Mouse (Mus musculus) v-Abl transformed pro-B cells (cell line): ENCODE data around the gene Strap.

Experiments
- in situ Hi-C, 2 experiments: fragments of 400-800 bp; cut with MboI; formaldehyde crosslinking; loops; one replicate each; pipeline ENCODE4 v1.15.1; 2025; ENCODE audit not compliant: unreplicated experiment in 2 of 2

Strap gene

DNA sequence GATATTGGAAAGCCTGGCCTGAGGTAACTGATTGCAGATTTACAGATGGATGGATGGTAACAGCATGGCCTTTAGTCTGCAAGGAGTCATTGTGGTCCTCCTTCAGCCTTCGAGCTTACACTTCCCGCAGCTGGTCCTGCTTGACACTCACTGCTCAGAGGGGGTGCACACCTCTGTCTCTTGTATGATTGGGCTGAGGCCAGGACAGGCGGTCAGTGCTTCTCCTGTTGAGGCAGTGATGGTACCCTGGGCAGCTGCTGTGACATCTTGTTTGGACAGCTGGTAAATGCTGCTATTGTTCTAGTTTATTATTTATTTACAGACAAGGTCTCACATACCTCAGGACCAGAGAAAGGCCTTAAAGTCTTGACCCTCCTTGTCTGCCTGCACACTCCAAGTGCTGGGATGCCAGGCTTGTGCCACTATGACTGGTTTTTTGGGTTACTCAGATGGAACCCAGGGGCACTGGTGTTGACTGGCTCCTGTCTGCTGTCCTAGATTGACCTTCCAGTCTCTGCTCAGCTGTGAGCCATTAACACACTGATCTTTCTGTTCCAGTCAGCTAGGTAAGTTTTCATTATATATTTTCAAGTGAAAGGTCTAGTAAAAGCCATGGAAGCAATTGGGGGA lies 36.9 kb downstream of the Strap start:
- in situ Hi-C loops: no loop called here

DNA sequence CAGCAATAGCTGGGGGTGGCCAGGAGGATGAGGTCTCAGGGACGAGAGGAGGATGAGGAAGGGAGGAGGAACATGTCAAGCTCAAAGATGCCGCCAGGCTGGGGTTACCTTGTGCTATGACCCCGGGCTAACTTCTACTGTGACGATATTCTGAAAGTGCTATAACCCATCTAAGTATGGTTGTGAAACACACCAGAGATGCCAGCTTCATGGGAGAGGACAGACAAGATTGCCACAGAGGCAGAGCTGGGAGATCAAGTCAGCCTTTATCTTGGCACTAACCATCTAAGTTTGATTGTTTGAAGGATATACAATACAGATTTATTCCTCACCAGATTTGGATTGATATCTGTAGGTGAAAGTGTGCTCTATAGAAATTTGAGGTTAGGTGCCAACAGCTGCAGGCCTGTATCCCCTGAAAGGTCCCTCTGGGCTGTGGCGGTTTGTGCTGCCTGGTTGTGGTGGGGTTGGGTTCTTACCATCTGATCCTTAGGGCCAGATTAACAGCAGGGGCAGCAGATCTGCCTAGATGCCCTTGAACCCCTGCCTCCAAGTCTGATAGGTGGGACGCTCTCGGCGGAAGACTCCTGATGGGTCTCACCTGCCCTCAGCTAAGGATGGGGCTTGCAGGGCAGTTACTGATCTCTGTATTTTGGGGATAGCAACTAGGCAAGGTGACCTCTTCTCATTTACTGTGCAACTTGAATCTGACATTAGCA lies 38.2 kb downstream of the Strap start:
- in situ Hi-C loops: no loop called here

DNA sequence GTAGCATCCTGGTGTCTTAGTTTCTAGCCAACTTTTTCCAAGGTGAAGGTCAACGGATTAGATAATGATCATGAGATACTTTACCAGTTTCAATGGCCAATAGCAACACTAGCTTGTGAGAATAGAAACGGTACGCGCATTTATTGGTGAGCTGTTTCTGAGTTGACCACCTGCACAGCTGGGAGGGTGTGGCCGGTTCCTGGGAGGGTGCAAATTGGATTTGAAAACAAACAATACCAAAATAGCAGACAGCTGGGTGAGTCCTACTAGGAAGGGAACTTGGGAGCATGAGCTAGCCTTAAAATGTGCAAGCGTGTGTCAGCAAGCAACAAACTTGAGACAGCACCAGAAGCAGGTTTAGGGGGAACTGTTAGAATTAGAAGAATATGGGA lies 38.8 kb downstream of the Strap start:
- in situ Hi-C loops: no loop called here

DNA sequence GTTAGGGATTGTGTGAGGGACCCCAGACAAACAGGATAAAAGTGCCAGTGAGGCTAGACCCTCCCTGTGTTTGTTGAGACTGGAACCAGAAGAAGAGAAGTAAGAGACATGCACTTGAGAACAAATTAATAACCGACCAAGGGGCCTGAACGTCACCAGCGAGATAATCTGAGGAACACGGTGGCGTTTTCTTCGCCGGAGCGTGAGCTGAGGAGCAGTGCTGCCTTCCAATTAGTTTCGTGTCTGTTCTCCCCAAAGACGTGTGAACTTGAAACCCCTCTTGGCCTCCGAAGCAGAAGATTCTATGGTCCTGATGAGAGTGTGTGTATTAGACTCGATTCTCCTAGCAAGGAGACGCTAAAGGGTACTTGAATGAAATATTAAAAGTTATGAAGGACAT lies 39.3 kb downstream of the Strap start:
- in situ Hi-C loops: no loop called here

DNA sequence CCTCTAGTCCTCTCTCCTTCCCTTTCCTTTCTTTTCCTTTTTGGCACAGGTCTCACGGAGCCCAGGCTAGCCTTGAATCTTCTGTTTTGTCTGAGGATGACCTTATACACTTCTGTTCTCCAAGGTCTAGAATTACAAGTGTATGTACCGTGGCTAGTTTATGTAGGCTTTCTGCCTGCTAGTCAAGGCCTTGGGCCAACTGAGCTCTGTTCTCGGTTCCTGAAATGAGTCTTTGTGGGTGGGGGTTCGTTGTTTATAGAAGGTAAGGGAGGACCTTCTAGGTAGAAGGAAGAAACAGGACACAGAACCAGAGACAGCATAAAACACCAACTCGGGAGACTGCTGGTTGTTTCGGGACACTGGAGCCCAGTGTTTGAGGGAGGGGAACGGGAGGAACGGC lies 40.3 kb downstream of the Strap start:
- in situ Hi-C loops: no loop called here

DNA sequence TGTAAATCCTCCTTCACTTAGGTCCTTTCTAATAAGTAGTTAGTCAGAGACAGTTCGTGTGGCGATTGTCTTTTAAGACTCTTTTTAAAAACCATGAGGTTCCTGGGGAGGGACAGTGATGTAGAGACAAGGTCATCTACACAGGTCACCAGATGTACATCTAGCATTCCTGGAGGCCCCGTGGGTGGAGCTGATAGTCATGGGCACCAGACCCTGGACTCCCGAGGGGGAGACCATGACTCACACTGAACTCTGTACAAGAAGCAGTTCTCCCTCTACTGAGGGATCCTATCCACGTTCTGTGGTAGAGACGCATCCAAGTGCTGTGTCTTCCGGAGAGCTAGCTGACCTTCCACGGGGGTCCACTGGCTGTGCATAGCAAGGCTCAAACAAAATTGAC lies 42.1 kb downstream of the Strap start:
- in situ Hi-C loops: no loop called here

DNA sequence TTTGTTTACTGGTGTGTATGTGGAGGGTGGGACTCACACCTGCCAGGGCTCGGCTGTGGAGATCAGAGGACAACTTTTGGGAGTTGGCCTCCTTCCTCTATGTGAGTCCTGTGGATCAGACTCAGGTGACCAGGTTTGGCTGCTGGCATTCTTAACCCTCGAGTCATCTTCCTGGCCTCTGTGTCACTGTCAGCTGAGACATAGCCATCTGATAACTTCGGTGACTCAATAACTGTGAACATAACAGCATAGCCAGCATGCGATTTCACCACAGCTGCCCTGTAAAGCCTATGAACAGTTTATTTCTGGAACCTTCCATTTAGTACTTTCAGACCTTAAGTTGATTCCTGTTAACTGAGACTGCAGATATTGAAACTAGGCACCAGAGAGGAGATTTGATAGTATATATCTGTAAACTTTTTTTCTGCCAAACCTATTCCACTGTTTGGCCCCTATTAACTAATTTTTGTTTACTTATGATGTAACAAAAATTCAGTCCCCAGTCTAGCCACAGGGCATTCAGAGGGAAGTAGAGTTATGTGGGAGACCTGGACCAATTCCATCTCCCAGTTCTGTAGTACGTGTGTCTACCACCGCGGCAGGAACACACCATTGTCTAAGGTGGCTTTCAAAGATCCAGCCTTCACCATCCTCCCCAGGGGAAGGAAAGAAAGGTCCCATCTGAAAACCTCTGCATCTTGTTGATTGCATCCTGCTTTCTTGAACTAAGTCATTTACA lies 49.2 kb downstream of the Strap start:
- in situ Hi-C loops: no loop called here

DNA sequence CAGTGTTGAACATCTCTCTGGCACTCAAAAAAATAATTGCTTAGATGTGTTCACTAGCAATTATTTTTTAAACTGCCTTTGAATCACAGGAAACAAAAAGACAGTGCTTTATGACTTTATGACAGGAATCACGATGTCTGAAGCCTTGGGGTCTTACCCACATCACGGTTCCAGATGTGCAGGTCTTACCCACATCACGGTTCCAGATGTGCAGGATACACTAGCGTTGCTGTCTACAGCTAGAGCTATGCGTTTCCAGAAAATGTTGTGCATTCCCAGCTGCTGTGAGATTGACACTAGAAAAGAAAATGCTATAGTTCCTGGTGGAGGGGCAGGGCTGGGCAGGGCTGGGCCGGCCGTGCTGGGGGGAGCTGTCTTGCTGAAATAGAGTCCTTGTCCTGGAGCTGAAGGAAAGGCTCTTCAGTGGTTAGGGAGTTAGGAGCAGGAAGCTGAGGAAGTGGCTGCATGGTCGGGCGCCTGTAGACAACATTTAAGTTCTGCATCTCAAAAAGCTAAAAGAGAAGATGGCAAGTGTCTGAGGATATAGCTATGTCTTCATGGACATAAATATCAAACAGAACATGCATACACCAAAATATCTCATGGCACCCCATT lies 54.2 kb downstream of the Strap start:
- in situ Hi-C loops: no loop called here

DNA sequence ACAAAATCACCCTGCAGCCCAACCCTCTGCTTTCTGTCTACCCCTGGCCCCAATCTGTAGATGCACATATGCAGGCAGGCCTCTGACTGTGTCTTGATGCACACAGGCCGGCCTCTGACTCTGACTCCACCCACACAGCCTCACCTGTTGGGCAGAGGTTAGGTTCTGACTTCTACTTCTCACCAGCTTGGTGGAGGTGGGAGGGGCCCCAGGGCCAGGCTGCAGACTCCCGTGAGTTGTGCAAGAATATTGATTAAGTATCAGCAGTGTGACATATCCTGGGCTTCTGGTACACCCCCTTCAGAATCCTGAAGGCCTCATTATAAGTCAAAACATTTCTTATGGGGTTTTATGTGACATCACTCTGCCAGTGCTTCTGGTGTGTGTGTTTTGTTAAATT lies 54.8 kb downstream of the Strap start:
- in situ Hi-C loops: no loop called here

DNA sequence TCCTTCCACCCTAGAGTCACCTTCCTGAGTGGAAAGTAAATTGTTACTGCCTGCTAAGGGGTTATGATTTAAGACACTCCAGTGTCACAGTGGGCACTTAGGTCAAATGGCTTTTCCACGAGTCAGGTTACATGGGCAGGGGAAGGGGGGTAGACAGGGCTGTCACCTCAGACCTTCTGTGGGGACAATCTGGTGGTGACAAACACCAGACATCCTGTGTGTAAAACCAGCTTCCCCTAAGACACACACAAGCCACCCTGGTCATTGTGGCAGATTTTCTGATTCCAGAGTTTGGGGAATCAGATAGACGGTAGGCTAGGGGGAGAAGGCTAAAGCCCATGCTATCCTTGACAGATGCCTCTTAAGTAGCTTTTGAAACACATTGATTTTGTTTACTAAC lies 60.6 kb downstream of the Strap start:
- in situ Hi-C loops: no loop called here

DNA sequence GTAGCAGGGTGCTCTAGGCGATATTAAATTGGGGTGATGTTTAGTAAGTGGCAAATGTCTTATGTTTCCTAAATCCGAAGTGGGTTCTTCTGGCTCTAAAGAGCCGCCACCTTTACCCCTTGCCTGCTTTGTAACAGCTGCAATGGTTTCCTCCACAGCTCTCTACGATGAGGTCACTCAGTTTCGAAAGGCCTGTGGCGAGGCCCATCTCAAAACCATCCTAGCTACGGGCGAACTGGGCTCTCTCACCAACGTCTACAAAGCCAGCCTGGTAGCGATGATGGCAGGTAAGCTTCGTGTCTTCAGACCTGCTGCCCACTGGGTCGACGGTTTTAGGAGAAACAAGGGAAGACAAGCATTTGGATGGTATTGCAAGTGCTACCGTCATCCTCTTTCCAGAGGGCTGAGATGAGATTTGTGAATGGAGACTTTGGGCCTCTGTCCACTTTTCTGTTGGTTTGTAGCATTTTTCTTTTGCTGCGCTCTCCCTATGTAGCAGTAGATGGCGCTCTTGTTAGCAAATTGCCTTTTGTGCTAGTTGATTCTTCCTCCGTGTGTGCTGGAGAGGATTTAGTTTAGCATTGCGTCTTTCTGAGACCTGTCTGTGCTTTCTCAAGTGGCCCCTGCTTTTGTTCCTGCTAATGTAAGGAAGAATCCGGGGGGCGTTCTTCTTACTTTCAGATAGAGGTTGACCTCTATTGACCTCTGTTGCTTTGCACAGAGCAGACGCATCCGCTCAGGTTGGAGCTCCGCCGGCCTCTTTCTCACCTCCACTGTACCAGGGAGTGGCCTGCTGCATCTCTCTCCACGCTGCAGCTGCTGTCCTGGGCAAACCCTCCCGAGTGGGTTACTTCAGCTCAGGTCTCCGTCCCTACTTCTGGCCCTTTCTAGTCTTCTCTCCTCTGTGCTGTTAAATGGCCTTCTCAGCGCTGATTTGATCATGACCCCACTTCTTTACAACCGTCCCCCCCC lies 62.0 kb downstream of the Strap start:
- in situ Hi-C loops: no loop called here

DNA sequence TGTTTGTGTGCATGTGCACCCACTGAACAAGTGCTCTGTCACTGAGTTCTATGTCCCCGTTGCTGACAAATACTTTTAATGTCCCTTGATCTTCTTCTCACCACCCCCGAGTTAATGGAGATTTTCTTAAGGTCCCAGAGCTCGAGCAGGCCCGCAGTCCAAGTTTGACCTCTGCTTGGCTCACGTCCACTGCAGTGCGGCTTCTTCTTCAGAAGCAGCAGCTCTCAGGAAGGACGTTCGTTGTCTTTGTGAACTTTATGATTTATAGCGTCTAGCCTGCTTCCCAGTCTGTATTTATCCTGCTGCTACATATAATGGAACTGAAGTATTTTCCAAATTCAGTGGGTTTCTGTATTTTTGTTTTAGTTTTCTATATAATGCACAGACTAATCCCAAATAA lies 64.4 kb downstream of the Strap start:
- in situ Hi-C loops: no loop called here
